Mouse (Mus musculus) right cerebral cortex, adult 2 months (tissue): ENCODE measurements at regions not wholly inside any gene's neighbourhood (a gene's known extent, or its start where the extent isn't known, plus 50 kb on each side); places are given as distances from the start of the nearest gene placed in this dataset.
A peak's percentile ranks its signal among the peaks of the same experiment; 100 is the strongest.
"Not testable (repeated sequence)": the region's sequence is repeated elsewhere in the genome, so short reads cannot be mapped to it uniquely, and the experiment has no call there.

ENCODE experiments used
- DNase-seq, 2 experiments: peaks; one replicate each; pipeline ENCODE4 v3.0.0; 2021 to 2022; ENCODE audit warnings: low spot score in 2 of 2

GRCm38 (mm10) chr6:37692758-37693157, 162.8 kb downstream of the Akr1d1 start:
- DNase-seq: no peak

- DNase-seq: no peak
Measured at GRCm38 (mm10) chr6:37696074-37696473, 166.1 kb downstream of the Akr1d1 start.

GRCm38 (mm10) chr6:37703946-37704345, 166.7 kb upstream of the Trim24 start:
- no peak for DNase-seq

- no peak for DNase-seq
Measured at GRCm38 (mm10) chr6:37705733-37706145, 164.9 kb upstream of the Trim24 start.

GRCm38 (mm10) chr6:37707671-37708070, 162.9 kb upstream of the Trim24 start:
- DNase-seq: not testable (repeated sequence)

GRCm38 (mm10) chr6:37711766-37712165, 158.8 kb upstream of the Trim24 start:
- no peak for DNase-seq

GRCm38 (mm10) chr6:37713411-37713810, 157.2 kb upstream of the Trim24 start:
- DNase-seq: no peak

- DNase-seq: no peak
Measured at GRCm38 (mm10) chr6:37714223-37714928, 156.2 kb upstream of the Trim24 start.

- no peak for DNase-seq
Measured at GRCm38 (mm10) chr6:37721736-37722135, 148.9 kb upstream of the Trim24 start.

- peak; percentile 11 to 49 for DNase-seq
Measured at GRCm38 (mm10) chr6:37723337-37723736, 147.3 kb upstream of the Trim24 start.

- DNase-seq: no peak
Measured at GRCm38 (mm10) chr6:37724240-37724639, 146.4 kb upstream of the Trim24 start.

GRCm38 (mm10) chr6:37728621-37729020, 142.0 kb upstream of the Trim24 start:
- DNase-seq: no peak

- no peak for DNase-seq
Measured at GRCm38 (mm10) chr6:37729165-37729564, 141.4 kb upstream of the Trim24 start.

- DNase-seq: no peak
Measured at GRCm38 (mm10) chr6:37730500-37731239, 139.9 kb upstream of the Trim24 start.

GRCm38 (mm10) chr6:37732385-37732784, 138.2 kb upstream of the Trim24 start:
- peak; percentile 67 to 74 for DNase-seq

GRCm38 (mm10) chr6:37735288-37735961, 135.2 kb upstream of the Trim24 start:
- DNase-seq: no peak

- DNase-seq: no peak
Measured at GRCm38 (mm10) chr6:37735962-37736297, 134.7 kb upstream of the Trim24 start.

GRCm38 (mm10) chr6:37740982-37741889, 129.4 kb upstream of the Trim24 start:
- DNase-seq: no peak

- not testable (repeated sequence) for DNase-seq
Measured at GRCm38 (mm10) chr6:37741916-37742315, 128.7 kb upstream of the Trim24 start.

GRCm38 (mm10) chr6:37744679-37745078, 125.9 kb upstream of the Trim24 start:
- no peak for DNase-seq

GRCm38 (mm10) chr6:37745393-37746100, 125.1 kb upstream of the Trim24 start:
- no peak for DNase-seq
